Mouse (Mus musculus): Measurements from ENCODE around the gene Btbd35f10. TPM values are rescaled to one million over a fixed set of nuclear protein-coding genes. Genes with fewer than 3 reads are reported as not detected.
"Not testable (repeated sequence)": the region's sequence is repeated elsewhere in the genome, so short reads cannot be mapped to it uniquely, and the experiment has no call there.

The Btbd35f10 gene
- not detected in 2 replicates for polyA plus RNA-seq (2014; fragmentation: Nextera tagmentation; extraction: Ambion mirVana)

DNA sequence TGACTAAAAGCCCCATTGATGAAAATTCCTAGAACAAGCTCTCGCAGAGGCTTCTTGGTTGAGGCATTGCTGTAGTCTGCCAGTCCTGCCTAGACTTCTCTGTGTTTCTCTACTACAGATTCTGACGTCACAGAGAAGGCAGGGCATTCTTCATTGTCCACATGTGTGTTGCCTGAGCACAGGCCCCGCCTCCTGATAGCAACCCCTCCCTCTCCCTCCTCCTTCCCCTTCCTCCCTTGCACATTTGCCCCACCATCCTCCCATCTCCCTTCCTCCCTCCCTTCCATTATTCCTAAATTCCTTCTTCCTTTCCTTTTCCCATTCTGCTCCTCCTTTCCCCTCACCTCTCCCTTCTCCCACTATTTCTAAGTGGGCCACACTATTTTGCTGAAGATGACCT lies at the start of gene Btbd35f10:
Gene Btbd35f10 (minus strand): TSS at position 101 of the 400 bp plus-strand sequence.
- no CpG with 5 or more reads among the region's 3 CpGs for WGBS
- not testable (repeated sequence) for H3K36me3 ChIP-seq (ENCODE audit: control insufficient read depth, insufficient read depth, low read length); H3K27ac ChIP-seq (ENCODE audit: low read depth, low read length); H3K9ac ChIP-seq (replicated peaks; ENCODE audit: low read depth, low read length); H3K4me1 ChIP-seq (ENCODE audit: control insufficient read depth, insufficient read depth, low read length); H3K9me3 ChIP-seq (ENCODE audit: control insufficient read depth, low read length); H3K27me3 ChIP-seq (ENCODE audit: control insufficient read depth, insufficient read depth, low read length); H3K4me3 ChIP-seq (ENCODE audit: low read depth, low read length); ATAC-seq (ENCODE audit: low read depth); H3K4me2 ChIP-seq (ENCODE audit: low read depth, low read length)

Other genes starting within 250 kb of the Btbd35f10 start
- gene Btbd35f18, start 52.7 kb downstream of the Btbd35f10 start, polyA plus RNA-seq (2014; fragmentation: Nextera tagmentation; extraction: Ambion mirVana) = not detected in 2 replicates
- not detected in 2 replicates for gene Btbd35f16, start 204.1 kb upstream of the Btbd35f10 start, polyA plus RNA-seq (2014; fragmentation: Nextera tagmentation; extraction: Ambion mirVana)